Mouse (Mus musculus): Measurements from ENCODE around the gene Kcnd2.

Gene Kcnd2

GRCm38 (mm10) chr6:21424202-21424785 lies 209.0 kb downstream of the Kcnd2 start:
- DNase-seq (ENCODE audit: low spot score) = no peak

- no peak for DNase-seq (ENCODE audit: low spot score)
Measured at GRCm38 (mm10) chr6:21431120-21431519, 215.8 kb downstream of the Kcnd2 start.

- no peak for DNase-seq (ENCODE audit: low spot score)
Measured at GRCm38 (mm10) chr6:21464719-21465118, 249.4 kb downstream of the Kcnd2 start.

GRCm38 (mm10) chr6:21471891-21472544 lies 256.7 kb downstream of the Kcnd2 start:
- DNase-seq (ENCODE audit: low spot score) = no peak

- no peak for DNase-seq (ENCODE audit: low spot score)
Measured at GRCm38 (mm10) chr6:21482714-21483113, 267.4 kb downstream of the Kcnd2 start.

- no peak for DNase-seq (ENCODE audit: low spot score)
Measured at GRCm38 (mm10) chr6:21488536-21488935, 273.2 kb downstream of the Kcnd2 start.

GRCm38 (mm10) chr6:21502921-21503320 lies 287.6 kb downstream of the Kcnd2 start:
- no peak for DNase-seq (ENCODE audit: low spot score)

- DNase-seq (ENCODE audit: low spot score) = no peak
Measured at GRCm38 (mm10) chr6:21510621-21511239, 295.4 kb downstream of the Kcnd2 start.

GRCm38 (mm10) chr6:21520351-21520750 lies 305.0 kb downstream of the Kcnd2 start:
- no peak for DNase-seq (ENCODE audit: low spot score)

- no peak for DNase-seq (ENCODE audit: low spot score)
Measured at GRCm38 (mm10) chr6:21527489-21528074, 312.3 kb downstream of the Kcnd2 start.

- DNase-seq (ENCODE audit: low spot score) = no peak
Measured at GRCm38 (mm10) chr6:21534009-21534408, 318.7 kb downstream of the Kcnd2 start.

- DNase-seq (ENCODE audit: low spot score) = no peak
Measured at GRCm38 (mm10) chr6:21534820-21535219, 319.5 kb downstream of the Kcnd2 start.

GRCm38 (mm10) chr6:21551501-21551900 lies 336.2 kb downstream of the Kcnd2 start:
- no peak for DNase-seq (ENCODE audit: low spot score)

GRCm38 (mm10) chr6:21570964-21571363 lies 355.7 kb downstream of the Kcnd2 start:
- no peak for DNase-seq (ENCODE audit: low spot score)

GRCm38 (mm10) chr6:21590156-21590555 lies 374.9 kb downstream of the Kcnd2 start:
- no peak for DNase-seq (ENCODE audit: low spot score)

- DNase-seq (ENCODE audit: low spot score) = no peak
Measured at GRCm38 (mm10) chr6:21597424-21597823, 382.1 kb downstream of the Kcnd2 start.

- no peak for DNase-seq (ENCODE audit: low spot score)
Measured at GRCm38 (mm10) chr6:21609381-21610059, 394.2 kb downstream of the Kcnd2 start.

GRCm38 (mm10) chr6:21629989-21630388 lies 414.7 kb downstream of the Kcnd2 start:
- no peak for DNase-seq (ENCODE audit: low spot score)

GRCm38 (mm10) chr6:21655681-21656080 lies 440.4 kb downstream of the Kcnd2 start:
- no peak for DNase-seq (ENCODE audit: low spot score)

GRCm38 (mm10) chr6:21664135-21664534 lies 448.8 kb downstream of the Kcnd2 start:
- no peak for DNase-seq (ENCODE audit: low spot score)

GRCm38 (mm10) chr6:21664638-21665037 lies 449.3 kb downstream of the Kcnd2 start:
- DNase-seq (ENCODE audit: low spot score) = no peak

- DNase-seq (ENCODE audit: low spot score) = no peak
Measured at GRCm38 (mm10) chr6:21684252-21684651, 468.9 kb downstream of the Kcnd2 start.

GRCm38 (mm10) chr6:21686388-21686787 lies 471.1 kb downstream of the Kcnd2 start:
- no peak for DNase-seq (ENCODE audit: low spot score)
